Mouse (Mus musculus) retina, postnatal 7 days (tissue): ENCODE measurements around the gene D5Ertd579e.

ENCODE experiments used
- DNase-seq: peaks from one replicate; pipeline ENCODE4 v3.0.0-alpha.2; 2012; ENCODE audit warnings: low read depth, low spot score

The D5Ertd579e gene

DNA sequence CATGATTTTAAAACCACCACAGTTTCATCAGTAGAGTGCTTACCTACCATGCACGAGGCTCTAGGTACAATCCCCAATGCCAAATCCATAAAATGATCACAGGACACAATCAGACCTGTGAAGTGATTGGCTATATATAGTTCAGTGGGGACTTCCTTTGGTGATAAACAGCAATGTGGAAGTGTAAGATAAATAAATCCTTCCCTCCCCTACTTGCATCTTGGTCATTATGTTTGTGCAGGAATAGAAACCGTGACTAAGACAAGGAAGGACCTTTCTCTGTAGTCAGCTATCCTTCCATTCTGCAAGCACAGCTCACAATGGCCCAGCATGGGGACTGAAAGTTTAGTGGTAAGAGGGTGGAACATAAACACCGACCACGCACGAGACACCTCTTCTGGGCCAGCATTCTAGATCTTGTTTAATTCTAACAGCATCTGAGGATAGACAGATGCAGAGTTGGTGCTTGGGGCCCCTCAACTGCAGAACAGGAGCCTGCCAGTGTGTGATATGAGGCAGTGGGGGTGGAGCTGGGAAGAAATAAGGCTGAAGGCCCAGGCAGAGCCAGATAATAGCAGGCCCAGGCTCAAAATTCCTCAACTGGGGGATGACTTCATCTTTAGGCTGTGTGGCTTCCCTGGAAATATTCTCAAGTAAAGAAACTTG, 25.0 kb upstream of the D5Ertd579e start:
- DNase-seq: no peak

DNA sequence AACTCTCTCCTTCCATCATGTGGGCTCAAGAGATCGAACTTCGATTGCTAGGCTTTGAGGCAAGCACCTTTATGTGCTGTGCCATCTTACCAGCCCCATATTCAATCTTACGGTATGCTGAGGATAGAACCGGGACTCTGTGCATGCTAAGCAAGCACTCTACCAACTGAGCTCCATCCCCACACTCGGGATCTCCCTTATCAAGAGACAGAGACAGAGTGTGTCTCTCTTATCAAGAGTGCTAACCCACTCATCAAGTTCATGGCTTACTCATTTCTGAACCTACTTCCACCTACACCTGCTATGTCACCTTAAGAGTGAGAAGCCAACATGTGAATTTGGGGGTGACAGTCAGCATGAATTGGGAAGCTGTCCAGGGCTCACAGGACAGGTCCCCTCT, 24.4 kb upstream of the D5Ertd579e start:
- DNase-seq: no peak

DNA sequence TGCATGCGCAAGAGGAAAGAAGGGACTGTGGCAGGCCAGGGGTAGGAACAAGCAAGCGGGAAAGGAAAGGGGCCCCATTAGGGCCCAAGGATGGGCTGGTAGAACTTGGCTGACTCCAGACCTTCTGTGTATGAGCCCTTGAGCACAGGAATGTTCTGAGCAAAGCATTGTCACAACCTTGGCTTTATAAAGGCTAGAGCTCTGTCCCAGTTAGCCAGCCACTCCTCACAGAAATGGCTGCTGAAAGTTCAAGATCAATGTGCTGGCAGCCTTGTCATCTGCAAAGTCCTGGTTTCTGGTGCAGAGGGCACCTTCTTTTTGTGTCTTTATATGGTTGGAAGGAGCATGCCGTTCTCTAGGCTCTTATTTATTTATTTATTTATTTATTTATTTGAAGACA, 23.8 kb upstream of the D5Ertd579e start:
- no peak for DNase-seq

DNA sequence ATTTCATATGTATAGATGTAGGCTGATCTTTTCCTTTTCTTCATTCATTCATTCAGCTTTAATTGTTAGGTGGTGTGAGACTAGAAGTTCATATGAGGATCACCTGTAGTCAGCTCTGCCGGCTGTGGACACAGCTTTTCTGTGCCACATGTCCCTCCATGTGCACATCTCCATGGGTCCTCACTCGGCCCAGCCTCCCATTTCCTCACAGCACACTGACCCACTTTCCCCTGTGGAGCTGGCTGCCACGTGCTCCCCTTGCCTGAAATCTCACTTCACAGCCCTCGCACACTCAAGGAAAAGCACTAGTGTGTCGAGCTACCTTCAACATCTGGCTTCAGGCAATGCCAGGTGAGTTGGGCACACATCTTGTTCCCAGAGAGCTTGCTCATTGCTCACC, 23.3 kb upstream of the D5Ertd579e start:
- DNase-seq: no peak

DNA sequence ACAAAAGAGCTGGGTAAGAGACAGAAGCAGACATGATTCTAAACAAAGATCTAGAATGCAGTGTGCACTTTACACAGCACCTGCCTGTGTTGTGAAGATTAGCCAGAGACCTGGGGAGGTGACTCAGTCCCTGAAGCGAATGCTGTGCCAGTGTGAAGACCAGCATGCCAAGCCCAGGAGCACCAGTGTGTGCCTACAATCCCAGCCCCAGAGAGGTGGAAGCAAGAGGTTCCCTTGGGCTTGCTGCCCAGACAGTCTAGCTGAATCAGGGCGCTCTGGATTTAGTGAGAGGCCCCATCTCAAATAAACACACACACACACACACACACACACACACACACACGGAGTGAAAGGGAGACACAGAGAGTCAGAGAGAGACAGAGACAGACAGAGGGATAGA, 22.1 kb upstream of the D5Ertd579e start:
- no peak for DNase-seq

DNA sequence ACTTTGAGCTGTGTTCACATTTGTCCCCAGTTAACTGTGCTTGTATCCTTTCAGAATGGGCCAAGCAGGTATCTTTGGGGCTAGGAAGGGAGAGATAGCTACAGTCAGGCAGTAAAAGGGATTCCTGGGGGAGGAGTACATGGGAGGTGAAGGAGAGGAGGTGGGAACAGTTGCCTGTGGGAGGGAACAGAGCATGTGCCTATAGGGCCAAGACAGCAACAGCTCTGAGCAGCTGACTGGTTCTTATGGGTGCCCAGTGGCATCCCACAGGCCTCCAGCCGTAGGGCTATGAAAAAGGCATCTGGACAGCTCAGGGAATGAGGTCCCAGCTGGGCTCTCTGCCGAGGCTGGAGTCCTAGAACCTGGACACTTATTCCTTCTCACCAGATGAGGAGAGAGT, 21.0 kb upstream of the D5Ertd579e start:
- DNase-seq: no peak

DNA sequence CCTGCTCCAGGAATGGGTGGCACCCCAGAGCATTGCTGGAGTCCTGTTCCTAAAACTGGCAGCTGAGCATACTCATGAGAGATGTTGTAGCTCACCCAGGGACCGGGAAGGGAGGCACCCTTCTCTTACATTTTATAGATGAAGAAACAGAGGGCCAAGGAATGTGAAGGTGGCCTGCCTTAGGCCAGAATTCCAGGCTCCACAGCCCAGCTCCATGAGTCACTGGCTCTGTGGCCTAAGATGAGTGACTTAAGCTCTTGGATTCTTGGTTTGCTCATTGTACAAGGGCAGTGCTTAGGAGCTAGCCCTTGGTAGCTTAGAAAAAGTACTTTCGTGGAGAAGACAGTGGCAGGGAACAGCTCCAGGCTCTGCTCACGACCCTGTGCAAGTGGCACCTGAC, 19.0 kb upstream of the D5Ertd579e start:
- no peak for DNase-seq

DNA sequence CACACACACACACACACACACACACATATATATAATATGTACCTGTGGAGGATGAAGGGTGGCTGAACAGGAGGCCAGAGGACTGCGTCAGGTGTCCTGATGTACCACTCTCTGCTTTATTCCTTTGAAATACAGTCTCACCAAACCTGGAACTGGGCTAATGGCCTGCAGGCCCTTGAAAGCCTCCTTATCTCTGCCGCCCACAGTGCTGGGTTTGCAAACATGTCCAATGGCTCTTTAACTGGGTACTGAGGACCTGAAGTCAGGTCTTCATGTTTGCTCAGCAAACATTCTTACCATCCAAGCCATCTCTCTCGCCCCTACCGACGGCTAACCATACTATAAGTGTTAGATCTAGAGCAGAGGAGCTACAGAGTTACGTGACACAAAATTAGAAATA, 17.9 kb upstream of the D5Ertd579e start:
- no peak for DNase-seq

DNA sequence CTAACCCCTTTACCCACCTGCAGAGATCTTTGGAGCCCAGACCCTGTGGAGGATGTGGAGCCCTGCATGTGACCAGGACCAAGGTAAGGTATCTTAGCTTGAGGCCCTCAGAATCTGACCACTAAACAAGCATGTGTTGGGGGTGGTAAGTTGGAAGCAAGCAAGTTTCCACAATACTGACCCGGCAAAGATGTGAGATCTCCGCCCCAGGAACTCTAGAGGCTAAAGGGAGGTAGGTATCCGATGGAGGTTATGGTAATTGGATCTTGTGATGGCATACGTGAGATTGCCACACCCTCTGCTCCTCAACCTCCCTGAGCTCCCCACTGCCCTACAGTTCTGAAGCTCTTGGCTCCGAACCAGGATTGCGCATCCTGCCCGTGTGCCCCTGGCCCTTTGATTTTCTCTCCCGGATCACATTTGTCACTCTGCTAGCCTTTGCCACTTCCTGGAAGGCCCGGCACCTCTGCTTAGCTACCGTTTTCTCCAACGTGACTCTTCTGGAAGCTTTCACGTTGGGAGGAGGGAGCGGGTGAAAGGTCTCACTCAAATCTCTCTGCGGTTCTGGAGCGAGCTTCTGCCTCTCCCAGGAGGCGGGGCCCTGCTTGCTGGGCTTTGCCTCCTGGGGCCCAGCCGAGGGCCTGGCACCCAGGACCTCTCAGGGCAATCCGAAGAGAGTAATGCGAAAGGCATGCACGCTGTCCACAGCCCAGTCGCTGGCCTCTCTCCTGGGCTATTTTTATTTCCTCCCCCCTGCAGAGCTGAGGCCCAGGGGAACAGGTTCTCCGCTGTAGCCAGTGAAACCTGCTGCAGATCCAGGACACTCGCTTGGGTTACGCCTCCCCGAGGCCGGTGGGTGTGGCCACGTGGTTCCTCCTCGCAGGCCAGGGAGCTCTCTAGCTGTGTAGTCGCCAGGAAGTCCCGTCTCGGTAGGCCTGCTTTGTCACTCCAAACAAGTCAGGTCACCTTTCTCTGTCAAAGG, 17.0 kb upstream of the D5Ertd579e start:
- no peak for DNase-seq

DNA sequence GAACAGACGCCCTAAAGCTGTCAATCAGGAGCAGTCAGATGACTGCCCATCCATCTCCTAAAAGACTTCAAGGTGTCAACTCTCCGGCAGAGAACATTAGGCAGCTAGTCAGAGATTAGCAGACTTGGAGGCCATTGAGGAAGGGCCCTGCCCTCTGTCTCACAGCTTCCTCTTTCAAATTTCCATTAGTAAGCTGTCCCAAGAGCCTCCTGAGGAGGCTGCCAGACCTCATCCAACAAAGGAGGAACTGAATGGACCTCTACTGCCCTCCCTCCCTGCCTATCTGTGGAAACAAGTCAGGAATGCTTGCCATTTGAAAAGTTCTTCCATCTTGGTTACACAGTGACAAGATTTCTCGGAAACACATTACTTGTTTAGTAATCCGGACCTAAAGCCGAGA, 16.0 kb upstream of the D5Ertd579e start:
- no peak for DNase-seq

DNA sequence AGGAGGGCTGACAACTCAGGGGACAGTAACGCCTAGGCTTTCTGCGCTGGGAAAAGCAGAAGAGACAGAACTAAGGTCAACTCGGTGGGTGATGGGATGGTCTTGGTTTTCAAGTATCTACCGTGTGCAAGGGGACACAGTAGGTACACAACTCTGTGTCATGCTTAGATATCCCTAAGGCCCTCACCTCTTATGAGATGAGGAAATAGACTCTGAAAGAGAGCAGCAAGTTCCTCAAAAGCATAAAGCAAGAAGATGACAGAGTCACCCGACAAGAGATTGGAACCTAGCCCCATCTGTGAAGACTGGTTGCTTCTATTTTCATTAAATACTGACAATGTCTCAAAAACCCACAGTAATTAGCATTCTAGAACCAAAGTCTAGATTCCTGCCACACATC, 10.0 kb upstream of the D5Ertd579e start:
- no peak for DNase-seq

DNA sequence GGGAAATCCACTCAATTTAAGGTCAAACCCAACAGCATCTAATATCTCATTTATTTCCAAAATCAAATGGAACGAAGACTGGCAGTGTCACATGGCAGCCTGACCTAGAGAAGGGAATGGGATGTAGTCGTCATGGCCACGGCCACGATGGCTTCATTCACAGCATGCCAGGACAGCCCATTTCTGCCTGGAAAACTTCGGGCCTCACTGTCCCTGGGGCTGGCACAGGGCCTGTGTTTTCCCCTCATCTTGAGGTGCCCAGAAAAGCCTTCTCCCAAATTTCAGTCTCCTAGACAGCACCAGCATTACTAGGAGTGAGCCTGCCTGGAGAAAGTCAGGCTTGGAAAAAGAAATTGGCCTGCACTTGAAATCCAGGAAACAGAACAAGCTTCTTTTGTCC, 9.6 kb upstream of the D5Ertd579e start:
- DNase-seq: no peak

DNA sequence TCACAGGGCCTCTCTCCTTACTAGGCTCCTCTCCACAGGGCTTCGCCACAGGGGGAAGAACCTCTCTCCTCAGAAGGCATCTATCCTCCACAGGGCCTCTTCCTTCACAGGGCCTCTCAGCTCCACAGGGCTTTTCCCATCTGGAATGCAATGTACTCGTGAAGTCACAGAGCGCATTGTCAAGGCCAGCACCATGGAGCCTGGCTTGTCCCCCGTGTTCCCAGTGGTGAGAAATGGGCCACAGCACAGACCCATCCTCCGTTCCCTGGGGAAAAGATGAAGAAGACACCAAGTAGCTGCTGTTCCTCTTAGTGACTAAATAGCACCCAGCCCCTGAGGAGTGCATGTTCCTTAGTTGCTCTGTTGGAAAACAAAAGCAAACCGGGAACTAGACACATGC, 8.9 kb upstream of the D5Ertd579e start:
- no peak for DNase-seq

DNA sequence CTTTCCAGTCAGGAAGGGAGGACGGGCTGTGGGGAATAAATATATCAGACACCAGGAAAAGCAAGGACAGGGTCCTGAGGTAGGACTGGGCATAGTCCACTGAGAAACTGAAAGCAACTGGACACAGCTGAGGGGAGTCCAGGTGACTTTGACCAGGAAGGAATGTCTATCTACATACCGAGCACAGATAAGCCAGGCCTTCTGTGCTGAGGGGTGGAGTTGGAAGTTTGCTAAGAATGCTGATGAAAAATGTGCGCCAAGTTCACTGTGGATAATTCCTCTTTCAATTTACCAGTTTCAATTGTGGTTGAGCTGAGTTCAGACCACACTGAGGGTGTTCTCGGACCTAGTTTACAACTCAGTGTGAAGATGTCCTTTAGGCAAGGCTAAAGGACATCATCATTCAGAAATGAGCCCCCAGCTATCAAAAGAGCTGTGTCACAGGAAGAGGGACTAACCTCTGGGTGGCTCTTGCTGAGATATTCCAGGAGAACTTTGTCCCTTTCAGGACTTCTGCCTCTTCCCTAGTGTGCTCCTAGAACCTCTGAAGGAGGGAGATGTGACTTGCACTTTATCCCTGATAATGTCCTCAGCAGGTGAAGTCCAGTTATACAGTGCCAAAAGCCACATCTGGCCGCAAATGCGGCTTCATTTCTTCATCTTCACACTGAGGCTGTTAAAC, 5.3 kb upstream of the D5Ertd579e start:
- no peak for DNase-seq

DNA sequence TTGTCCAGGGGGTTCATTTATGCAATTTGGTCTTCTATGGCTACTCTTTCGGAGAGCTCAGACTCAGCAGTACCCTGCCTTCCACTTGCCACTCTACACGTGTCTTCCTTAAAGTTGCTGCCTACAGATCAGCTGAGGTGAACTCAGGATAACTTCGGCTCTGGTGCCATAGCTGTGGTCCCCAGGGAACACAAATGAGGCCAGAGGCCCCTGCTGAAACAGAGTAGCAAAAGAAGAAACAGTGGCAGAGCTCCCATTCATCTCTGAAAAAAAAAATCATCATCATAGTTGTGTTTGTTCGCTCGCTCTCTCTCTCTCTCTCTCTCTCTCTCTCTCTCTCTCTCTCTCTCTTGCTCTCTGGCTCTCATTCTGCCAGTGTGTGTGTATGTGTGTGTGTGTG, 2.9 kb upstream of the D5Ertd579e start:
- DNase-seq: no peak

DNA sequence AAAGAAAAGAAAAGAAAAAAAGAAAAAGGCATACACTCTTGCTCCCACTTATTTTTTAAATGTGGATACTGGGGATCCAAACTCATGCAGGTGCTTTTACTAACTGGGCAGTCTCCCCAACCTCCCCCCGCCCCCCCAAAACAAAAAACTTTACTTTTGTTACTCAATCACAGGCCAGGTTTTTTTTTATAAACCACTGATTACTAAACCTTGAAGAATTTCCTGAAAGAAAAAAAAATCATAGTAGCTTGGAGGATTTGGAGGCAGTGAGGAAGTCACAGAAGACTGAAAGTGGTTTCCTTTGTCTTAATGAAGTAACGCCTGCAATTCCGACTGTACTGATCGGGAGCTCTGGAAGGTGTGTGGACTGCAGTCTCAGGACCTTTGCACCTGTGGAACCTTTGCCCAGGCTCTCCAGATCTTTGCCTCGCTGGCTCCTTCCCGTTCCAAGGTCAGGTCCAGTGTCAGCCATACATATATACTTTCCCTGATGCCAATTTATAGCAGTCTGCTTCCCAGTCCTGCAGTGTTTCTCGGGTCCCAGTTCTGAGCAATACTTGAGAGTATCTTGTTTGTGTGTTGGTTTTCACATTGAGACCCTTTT, 2.3 kb upstream of the D5Ertd579e start:
- DNase-seq: no peak

DNA sequence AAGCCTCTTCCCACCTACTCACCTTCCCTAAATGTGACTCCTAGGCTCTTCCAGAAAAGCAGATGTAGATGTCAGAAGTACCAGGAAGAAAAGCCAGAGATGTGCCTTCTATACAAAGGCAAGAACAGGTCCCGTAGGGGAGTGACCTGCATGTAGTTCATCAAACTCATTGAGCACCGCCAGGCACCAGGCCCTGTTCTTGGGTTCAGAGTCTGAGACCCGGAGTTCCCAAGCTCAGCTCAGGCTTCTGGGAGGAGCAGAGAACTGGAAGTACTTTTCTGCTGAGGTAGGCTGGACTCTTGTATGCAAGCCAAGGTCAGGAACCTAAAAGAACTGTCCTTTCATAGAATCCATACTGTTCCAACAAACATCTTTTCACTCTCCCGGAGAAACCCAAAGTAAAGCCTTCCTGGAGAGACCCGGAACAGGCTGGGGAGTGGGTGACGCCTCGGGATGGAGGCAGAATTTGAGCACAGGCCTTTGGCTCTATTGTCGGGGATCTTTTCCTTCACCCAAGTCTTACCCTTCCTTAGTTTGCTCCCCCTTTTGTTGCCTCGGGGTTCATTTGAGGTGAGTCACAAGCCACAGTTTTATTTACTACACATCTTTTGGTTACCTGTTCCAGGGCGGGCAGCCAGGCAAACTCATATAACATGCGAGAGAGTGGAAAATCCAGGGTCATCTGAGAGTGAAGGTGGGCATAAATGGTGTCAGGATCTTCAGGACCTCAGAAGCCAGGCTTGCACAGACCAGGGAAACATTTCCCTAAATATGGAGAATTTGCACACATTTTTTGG, 878 bp upstream of the D5Ertd579e start:
- DNase-seq: no peak

DNA sequence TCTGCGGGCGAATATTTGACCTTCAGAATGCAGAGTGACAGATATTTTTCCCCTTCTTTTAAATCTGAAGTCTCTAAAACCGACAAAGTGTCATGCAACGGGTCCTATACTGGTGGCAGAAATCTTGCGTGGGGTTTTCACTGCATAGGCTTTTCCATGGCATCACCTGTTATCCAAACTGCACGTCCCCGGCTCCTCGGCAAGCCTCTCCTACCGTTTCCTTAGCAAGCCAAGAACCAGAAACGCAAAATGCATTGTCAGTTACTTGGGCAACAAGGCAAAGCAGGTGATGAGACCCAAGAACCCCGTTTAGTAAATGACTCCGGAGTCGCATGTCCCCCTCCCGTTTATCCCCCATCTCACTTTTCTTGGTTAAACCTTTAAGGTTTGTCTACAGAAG, 819 bp downstream of the D5Ertd579e start:
- no peak for DNase-seq

DNA sequence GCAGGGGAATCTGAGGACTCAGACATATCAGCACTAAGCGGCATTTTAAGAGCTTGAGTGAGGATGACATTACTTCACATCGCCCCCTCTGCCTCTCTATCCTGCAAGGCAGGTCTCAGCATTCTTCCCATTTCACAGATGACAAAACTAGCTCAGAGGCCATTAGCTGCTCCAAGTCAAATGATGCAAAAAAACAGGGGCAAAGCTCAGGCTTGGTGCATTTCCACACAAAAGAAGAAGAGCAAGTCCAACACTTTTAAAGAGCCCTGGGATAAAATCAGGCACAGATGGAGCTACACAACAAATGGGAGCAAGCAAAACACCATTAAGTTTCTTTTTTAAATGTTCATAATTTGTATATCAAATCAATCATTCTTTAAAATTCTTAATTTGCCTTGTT, 2.2 kb downstream of the D5Ertd579e start:
- DNase-seq: no peak

DNA sequence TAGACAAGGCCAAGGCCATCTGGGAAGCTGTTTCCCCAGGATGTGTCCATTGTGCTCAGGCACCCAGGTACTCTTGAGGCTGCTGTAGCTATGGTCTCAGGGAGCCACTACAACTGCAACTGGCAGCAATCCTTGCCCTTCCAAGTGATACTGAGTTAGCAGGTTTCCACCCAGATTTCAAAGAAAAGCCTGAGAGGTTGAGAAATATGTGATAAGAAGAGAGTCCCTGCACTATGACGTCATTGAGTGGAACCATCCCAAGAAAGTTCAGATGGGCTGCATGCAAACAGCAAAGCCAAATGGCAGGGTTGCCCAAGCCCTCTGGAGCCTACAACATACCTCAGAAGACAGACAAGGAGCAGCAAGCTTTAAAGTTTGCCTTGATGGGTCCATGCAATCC, 4.4 kb downstream of the D5Ertd579e start:
- DNase-seq: no peak

DNA sequence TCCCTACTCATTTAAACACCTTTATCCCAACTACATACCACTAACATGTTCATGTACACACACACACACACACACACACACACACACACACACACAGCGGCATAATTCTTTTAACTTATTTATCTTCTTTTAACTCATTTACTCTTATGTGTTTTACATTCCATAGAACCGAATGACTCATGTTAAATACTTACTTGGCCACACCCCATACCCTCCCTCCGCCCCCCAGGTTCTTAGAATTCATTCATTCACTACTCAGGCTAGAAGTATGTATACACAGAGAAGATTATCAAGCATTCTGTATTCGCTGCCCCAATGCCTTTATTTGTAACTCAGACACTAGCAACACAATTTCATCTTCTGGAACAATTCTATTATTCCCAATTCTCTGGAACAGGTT, 10.7 kb downstream of the D5Ertd579e start:
- DNase-seq: no peak
